Mouse (Mus musculus) testis, postnatal 14 days (tissue): ENCODE results near the gene Cltb.

ENCODE experiments used
- DNase-seq: peaks from one replicate; pipeline ENCODE4 v3.0.0; 2021; ENCODE audit warnings: low spot score

Gene Cltb

GRCm38 (mm10) chr13:54564232-54565200 lies 46.6 kb downstream of the Cltb start:
- DNase-seq = no peak

GRCm38 (mm10) chr13:54562562-54562961 lies 48.6 kb downstream of the Cltb start:
- no peak for DNase-seq

GRCm38 (mm10) chr13:54560608-54561007 lies 50.5 kb downstream of the Cltb start:
- DNase-seq = no peak

GRCm38 (mm10) chr13:54559656-54560055 lies 51.5 kb downstream of the Cltb start:
- DNase-seq = no peak

GRCm38 (mm10) chr13:54557652-54558051 lies 53.5 kb downstream of the Cltb start:
- no peak for DNase-seq

GRCm38 (mm10) chr13:54556796-54557195 lies 54.3 kb downstream of the Cltb start:
- no peak for DNase-seq

GRCm38 (mm10) chr13:54556176-54556575 lies 55.0 kb downstream of the Cltb start:
- DNase-seq = no peak

GRCm38 (mm10) chr13:54548036-54548435 lies 63.1 kb downstream of the Cltb start:
- DNase-seq = no peak
